ENCODE assay signal across 15 mouse cellular contexts in the genomic region with DNA sequence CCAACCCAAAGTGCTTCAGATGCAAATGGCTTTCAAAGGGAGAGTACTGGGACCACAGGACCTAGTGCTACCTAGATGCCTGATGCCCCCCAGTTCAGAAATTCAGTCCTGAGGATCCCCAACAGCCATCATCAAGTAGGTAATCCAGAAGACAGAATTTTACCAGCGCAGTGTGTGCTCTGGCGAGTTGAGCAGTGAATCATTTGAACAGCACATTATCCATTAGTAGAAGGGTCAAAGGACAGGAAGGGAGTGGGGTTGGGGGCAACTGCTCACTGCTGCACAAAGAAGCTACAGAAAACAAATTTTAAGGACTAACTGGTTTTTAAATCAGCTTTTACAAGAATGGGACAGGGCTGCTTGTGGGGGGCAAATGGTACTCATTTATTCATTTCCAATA. TPM values are rescaled to one million over a fixed set of nuclear protein-coding genes. Genes with fewer than 3 reads are reported as not detected.
DNase-seq lines count a peak whose midpoint lies in the region; ATAC-seq lines count a peak whose summit lies in the region.
"Had no signal": no experiment of that assay in that cellular context is flagged by ENCODE, and none has a peak within 500 bp of the region (broad histone marks: within the 10 kb centered on the region; RNA-seq: fewer than 3 reads in every experiment).

No protein-coding gene starts in this region.

- no peak for ATAC-seq in hindbrain, embryonic 15.5 days (ENCODE audit: low FRiP score, low read depth)
- no peak for ATAC-seq in embryonic facial prominence, embryonic 13.5 days (ENCODE audit: insufficient number of reproducible peaks, insufficient read depth, low FRiP score, low TSS enrichment, low read depth)
- ATAC-seq in neural tube, embryonic 13.5 days (ENCODE audit: low read depth): no peak

- no peak overlapping the region for H3K27ac ChIP-seq in hindbrain, embryonic 15.5 days (replicated peaks)
- H3K27ac ChIP-seq in hindbrain, embryonic 10.5 days: no peak overlapping the region; the same call in 1 of the 2 replicates
- no peak overlapping the region for H3K27ac ChIP-seq in embryonic facial prominence, embryonic 13.5 days
- no peak overlapping the region for H3K27ac ChIP-seq in neural tube, embryonic 13.5 days (replicated peaks)
- H3K27ac ChIP-seq: macrophage had no signal

- no peak overlapping the region for H3K4me3 ChIP-seq in hindbrain, embryonic 15.5 days
- no peak overlapping the region for H3K4me3 ChIP-seq in hindbrain, embryonic 10.5 days
- no peak overlapping the region for H3K4me3 ChIP-seq in embryonic facial prominence, embryonic 13.5 days
- H3K4me3 ChIP-seq in neural tube, embryonic 13.5 days: no peak overlapping the region

- DNase-seq in embryo, embryonic 10 days (ENCODE audit: low spot score): peak; percentile 57
- DNase-seq in embryo, embryonic 9.5 days (ENCODE audit: extremely low spot score): no peak
- DNase-seq in hindbrain, embryonic 10.5 days (ENCODE audit: low spot score): no peak
- no peak for DNase-seq in ovary, postnatal 14 days (ENCODE audit: low spot score)
- no peak for DNase-seq in layer of hippocampus, postnatal 25 days (ENCODE audit: extremely low spot score in 1 of 2, low spot score in 1 of 2)
- DNase-seq: adrenal gland, postnatal 14 days; heart, postnatal 10 days; kidney, adult 8-10 months; lung, adult 18-20 months; midbrain, embryonic 14.5 days; right cerebral cortex, adult 18-20 months had no signal

- H3K27me3 ChIP-seq in hindbrain, embryonic 15.5 days: no peaks in the 10 kb centered on the region
- no peaks in the 10 kb centered on the region for H3K27me3 ChIP-seq in hindbrain, embryonic 10.5 days (ENCODE audit: insufficient read depth, poor library complexity, severe bottlenecking)
- H3K27me3 ChIP-seq in embryonic facial prominence, embryonic 13.5 days: peaks cover 38% of the 10 kb centered on the region
- no peaks in the 10 kb centered on the region for H3K27me3 ChIP-seq in neural tube, embryonic 13.5 days

- no peaks in the 10 kb centered on the region for H3K36me3 ChIP-seq in hindbrain, embryonic 15.5 days
- H3K36me3 ChIP-seq in hindbrain, embryonic 10.5 days: no peaks in the 10 kb centered on the region
- no peaks in the 10 kb centered on the region for H3K36me3 ChIP-seq in embryonic facial prominence, embryonic 13.5 days
- no peaks in the 10 kb centered on the region for H3K36me3 ChIP-seq in neural tube, embryonic 13.5 days

- peak overlapping the region; percentile 91 for H3K4me2 ChIP-seq in hindbrain, embryonic 15.5 days
- peak overlapping the region; percentile 16; the same call in 1 of the 2 replicates for H3K4me2 ChIP-seq in embryonic facial prominence, embryonic 13.5 days
- H3K4me2 ChIP-seq in neural tube, embryonic 13.5 days: peak overlapping the region; percentile 93

- H3K9me3 ChIP-seq in hindbrain, embryonic 15.5 days: no peaks in the 10 kb centered on the region
- H3K9me3 ChIP-seq in hindbrain, embryonic 10.5 days: no peaks in the 10 kb centered on the region
- H3K9me3 ChIP-seq in embryonic facial prominence, embryonic 13.5 days: no peaks in the 10 kb centered on the region
- no peaks in the 10 kb centered on the region for H3K9me3 ChIP-seq in neural tube, embryonic 13.5 days

- H3K4me1 ChIP-seq in hindbrain, embryonic 15.5 days (replicated peaks): peaks cover 19% of the 10 kb centered on the region; the same call in 1 of the 2 replicates
- peaks cover 91% of the 10 kb centered on the region for H3K4me1 ChIP-seq in hindbrain, embryonic 10.5 days (replicated peaks)
- peaks cover 86% of the 10 kb centered on the region for H3K4me1 ChIP-seq in embryonic facial prominence, embryonic 13.5 days
- peaks cover 83% of the 10 kb centered on the region for H3K4me1 ChIP-seq in neural tube, embryonic 13.5 days (replicated peaks)

- 40% methylated on average over 2 of the region's 2 CpGs for WGBS in hindbrain, embryonic 15.5 days
- 26% methylated on average over 2 of the region's 2 CpGs for WGBS in hindbrain, embryonic 10.5 days
- 47% methylated on average over 2 of the region's 2 CpGs for WGBS in embryonic facial prominence, embryonic 13.5 days
- 22% methylated on average over 2 of the region's 2 CpGs for WGBS in neural tube, embryonic 13.5 days

- H3K9ac ChIP-seq in hindbrain, embryonic 15.5 days: no peak overlapping the region
- no peak overlapping the region for H3K9ac ChIP-seq in embryonic facial prominence, embryonic 13.5 days
- no peak overlapping the region for H3K9ac ChIP-seq in neural tube, embryonic 13.5 days

RNA-seq across cellular contexts. Expression of a gene that starts 8.0 kb away (rescaled TPM):
- 20.6 and 23.8 TPM in 2 replicates for polyA plus RNA-seq in hindbrain, embryonic 15.5 days (2015; fragmentation: Nextera tagmentation; extraction: Ambion mirVana)
- polyA plus RNA-seq in hindbrain, embryonic 10.5 days (2016; fragmentation: Nextera tagmentation; extraction: Ambion mirVana): 12.7 and 14.4 TPM in 2 replicates
- 17.4 and 18.9 TPM in 2 replicates for polyA plus RNA-seq in embryonic facial prominence, embryonic 13.5 days (2015; fragmentation: Nextera tagmentation; extraction: Ambion mirVana)
- 10.5 and 12.9 TPM in 2 replicates for polyA plus RNA-seq in neural tube, embryonic 13.5 days (2015; fragmentation: Nextera tagmentation; extraction: Ambion mirVana)
- total RNA-seq in layer of hippocampus, postnatal 25 days (2021): 10 to 100 TPM; 28.0 to 30.5 TPM

Comparison
In these comparisons a context has a peak if more than half of its experiments do, and no peak if none do; other contexts are left out.
1. H3K4me2 ChIP-seq: peak in every context shown above with its lines; median percentile 93 in neural tube, embryonic 13.5 days; 91 in hindbrain, embryonic 15.5 days; 16 in embryonic facial prominence, embryonic 13.5 days.